Mouse (Mus musculus) midbrain, embryonic 12.5 days (tissue): Measurements from ENCODE around the gene Glmn. TPM values are rescaled to one million over a fixed set of nuclear protein-coding genes. Genes with fewer than 3 reads are reported as not detected.

Source experiments
- ATAC-seq: fragments of 200-750 bp; cut with Nextera tagmentation; 2 replicates; pipeline ENCODE4 v1.8.0; 2017; ENCODE audit warnings: low read depth, moderate TSS enrichment, moderate library complexity; ENCODE audit not compliant: low FRiP score
- H3K27ac ChIP-seq: fragments of 300-500 bp; sonication (generic); replicated peaks from 2 replicates; pipeline ENCODE4 v1.5.1; 2016; ENCODE audit warnings: mild to moderate bottlenecking
- H3K27me3 ChIP-seq: fragments of 300-500 bp; sonication (generic); 2 replicates; pipeline ENCODE4 v1.6.1; 2016; ENCODE audit warnings: mild to moderate bottlenecking
- H3K36me3 ChIP-seq: fragments of 300-500 bp; sonication (generic); 2 replicates; pipeline ENCODE4 v1.6.1; 2016
- H3K4me1 ChIP-seq: fragments of 300-500 bp; sonication (generic); 2 replicates; pipeline ENCODE4 v1.6.1; 2016
- H3K4me2 ChIP-seq: fragments of 300-500 bp; sonication (generic); replicated peaks from 2 replicates; pipeline ENCODE4 v1.6.1; 2016; ENCODE audit warnings: mild to moderate bottlenecking, moderate library complexity
- H3K4me3 ChIP-seq: fragments of 300-500 bp; sonication (generic); 2 replicates; pipeline ENCODE4 v1.5.1; 2016; ENCODE audit warnings: mild to moderate bottlenecking
- H3K9ac ChIP-seq: fragments of 300-500 bp; sonication (generic); replicated peaks from 2 replicates; pipeline ENCODE4 v1.6.1; 2016; ENCODE audit warnings: mild to moderate bottlenecking, moderate library complexity
- H3K9me3 ChIP-seq: fragments of 300-500 bp; sonication (generic); 2 replicates; pipeline ENCODE4 v1.6.1; 2016; ENCODE audit warnings: mild to moderate bottlenecking
- WGBS: fragments of 180-500 bp; shearing (Covaris S2); methylation state at CpG from one replicate; pipeline ENCODE4 v1.1.7; 2016; 5-methylcytosine and 5-hydroxymethylcytosine counted together
- polyA plus RNA-seq: library from polyadenylated mRNA; unstranded; fragments of >200 nt; fragmentation: Nextera tagmentation; extraction: Ambion mirVana; gene quantifications from 2 replicates; pipeline ENCODE4 v1.2.1, GENCODE M21; 2016

Glmn gene
- polyA plus RNA-seq, result 33.4 and 37.7 TPM in 2 replicates

DNA sequence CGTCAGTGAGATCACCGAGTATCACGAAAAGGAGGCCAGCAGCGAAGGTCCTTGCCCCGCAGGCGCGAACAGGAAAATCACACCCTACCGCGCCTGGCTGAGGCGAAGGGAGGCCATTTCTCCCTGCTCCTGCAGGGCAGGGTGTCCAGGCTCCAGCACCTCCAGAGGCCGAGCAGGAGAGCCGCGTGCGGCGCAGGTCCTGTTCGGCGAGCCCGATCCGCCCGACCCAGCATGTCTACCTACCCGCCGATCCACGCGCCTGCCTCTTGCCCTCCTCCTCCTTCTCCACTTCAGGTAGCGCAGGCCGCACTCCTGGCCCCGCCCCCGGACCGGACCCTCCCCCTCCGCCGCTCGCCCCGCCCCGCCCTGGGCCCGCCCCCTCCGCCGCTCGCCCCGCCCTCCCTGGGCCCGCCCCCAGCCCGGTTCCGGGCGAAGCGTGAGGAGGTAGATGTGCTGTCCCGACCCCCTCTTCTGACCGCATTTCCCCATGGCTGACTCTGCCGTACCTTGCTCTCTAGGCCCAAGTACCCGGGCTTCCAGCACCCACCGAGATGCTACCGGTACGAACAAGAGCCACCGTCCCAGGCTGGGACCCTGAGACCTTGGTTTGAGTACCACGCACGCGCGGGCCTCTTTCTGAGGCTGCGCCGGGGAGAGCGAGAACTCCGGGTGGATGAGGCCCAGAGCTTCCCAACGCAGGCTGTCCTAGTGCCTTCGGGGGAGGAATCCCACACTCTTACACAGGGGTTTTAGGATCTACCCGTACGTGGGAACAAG is at the start of gene Glmn, which contains the start of gene Rpap2:
Glmn (minus strand) TSS at position 588 of the 777 bp plus-strand sequence.
Rpap2 (plus strand) TSS at position 73 of the 777 bp plus-strand sequence.
- Histone ChIP-seq H3K9me3 (no peaks in the 10 kb centered on the region), H3K4me2 (peak within 1 kb of the TSS; percentile 66), H3K36me3 (peaks cover 18% of the 10 kb centered on the region), H3K27ac (peak within 1 kb of the TSS; percentile 78), H3K4me1 (peaks cover 8% of the 10 kb centered on the region; the same call in 1 of the 2 replicates), H3K4me3 (peak within 1 kb of the TSS; percentile 55), H3K9ac (peak within 1 kb of the TSS; percentile 77), H3K27me3 (no peaks in the 10 kb centered on the region)
- WGBS, result 1% methylated on average over 62 of the region's 64 CpGs
- peak; percentile 97 for ATAC-seq

DNA sequence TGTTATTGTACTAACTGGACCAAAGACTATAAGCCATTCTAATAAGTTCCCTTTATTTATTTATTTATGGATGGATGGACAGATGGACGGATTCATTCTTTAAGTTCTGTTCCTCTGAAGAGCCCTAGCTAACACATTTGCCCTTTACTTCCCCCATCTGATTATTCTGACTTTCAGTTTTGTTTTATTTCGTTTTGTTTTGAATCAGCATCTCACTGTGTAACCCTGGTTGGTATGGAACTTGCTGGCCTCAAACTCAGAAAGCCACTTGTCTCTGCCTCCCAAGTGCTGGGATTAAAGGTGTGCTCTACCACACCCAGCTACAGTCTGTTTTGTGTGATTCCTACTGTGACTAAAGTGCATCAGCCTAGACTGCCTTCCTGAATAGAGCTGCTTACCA is 48.2 kb upstream of the Glmn start:
- H3K4me3 ChIP-seq, result no peak overlapping the region
- H3K27me3 ChIP-seq, result no peaks in the 10 kb centered on the region
- no peaks in the 10 kb centered on the region for H3K9me3 ChIP-seq
- H3K9ac ChIP-seq, result no peak overlapping the region
- 0 out of 2 replicates have a peak, but pooled peaks cover 5% of the 10 kb centered on the region for H3K36me3 ChIP-seq
- no peaks in the 10 kb centered on the region for H3K4me1 ChIP-seq
- ATAC-seq, result no peak
- no peak overlapping the region for H3K4me2 ChIP-seq
- H3K27ac ChIP-seq, result no peak overlapping the region
- 81% methylated on average over 2 of the region's 2 CpGs for WGBS

DNA sequence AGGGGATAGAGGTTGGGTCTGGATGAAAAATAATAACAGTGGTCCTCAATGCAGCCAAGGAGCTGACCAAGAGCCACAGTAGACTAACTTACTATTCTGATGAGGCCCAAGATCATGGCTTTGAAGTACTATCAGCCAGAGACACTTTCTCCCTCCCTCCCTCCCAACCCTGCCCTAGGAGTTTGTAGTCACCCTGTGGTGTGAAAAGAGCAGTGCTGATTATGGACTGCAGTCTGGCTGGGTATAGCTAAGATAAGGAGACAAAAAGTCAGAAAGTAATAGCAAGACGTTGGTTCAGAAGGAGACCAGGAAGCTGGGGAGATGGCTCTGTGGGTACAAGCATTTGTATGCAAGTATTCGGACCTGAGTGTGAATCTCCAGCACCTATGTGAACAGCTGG is 46.9 kb upstream of the Glmn start:
- 91% methylated on average over 2 of the region's 2 CpGs for WGBS
- Histone ChIP-seq H3K9me3 (no peaks in the 10 kb centered on the region), H3K27ac (no peak overlapping the region), H3K4me2 (no peak overlapping the region), H3K4me3 (no peak overlapping the region), H3K27me3 (no peaks in the 10 kb centered on the region), H3K4me1 (no peaks in the 10 kb centered on the region), H3K9ac (no peak overlapping the region), H3K36me3 (0 out of 2 replicates have a peak, but pooled peaks cover 5% of the 10 kb centered on the region)
- ATAC-seq, result no peak

DNA sequence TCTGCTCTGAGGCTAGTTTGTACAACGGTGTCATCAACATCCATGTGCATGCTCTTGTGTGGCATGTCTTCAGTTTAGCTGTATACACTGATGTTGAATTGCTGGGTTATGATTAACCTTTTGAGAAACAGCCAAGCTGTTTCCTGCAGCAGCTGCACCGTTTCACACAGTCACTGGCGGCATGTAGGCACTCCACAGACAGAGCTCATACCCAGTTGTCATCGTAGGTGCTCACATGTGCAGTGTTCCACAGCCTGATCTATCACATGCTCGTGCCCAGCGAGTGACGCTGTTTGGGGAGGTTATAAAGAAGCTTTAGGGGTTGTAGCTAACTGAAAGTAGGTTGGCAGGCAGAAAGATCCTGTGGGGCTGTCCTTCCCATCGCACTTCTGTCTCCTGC is 40.7 kb upstream of the Glmn start:
- no peak overlapping the region for H3K4me2 ChIP-seq
- H3K9ac ChIP-seq, result no peak overlapping the region
- H3K27me3 ChIP-seq, result no peaks in the 10 kb centered on the region
- H3K9me3 ChIP-seq, result no peaks in the 10 kb centered on the region
- no peak overlapping the region for H3K27ac ChIP-seq
- no peak overlapping the region for H3K4me3 ChIP-seq
- ATAC-seq, result no peak
- 0 out of 2 replicates have a peak, but pooled peaks cover 5% of the 10 kb centered on the region for H3K36me3 ChIP-seq
- 92% methylated on average over 8 of the region's 8 CpGs for WGBS
- H3K4me1 ChIP-seq, result no peaks in the 10 kb centered on the region

DNA sequence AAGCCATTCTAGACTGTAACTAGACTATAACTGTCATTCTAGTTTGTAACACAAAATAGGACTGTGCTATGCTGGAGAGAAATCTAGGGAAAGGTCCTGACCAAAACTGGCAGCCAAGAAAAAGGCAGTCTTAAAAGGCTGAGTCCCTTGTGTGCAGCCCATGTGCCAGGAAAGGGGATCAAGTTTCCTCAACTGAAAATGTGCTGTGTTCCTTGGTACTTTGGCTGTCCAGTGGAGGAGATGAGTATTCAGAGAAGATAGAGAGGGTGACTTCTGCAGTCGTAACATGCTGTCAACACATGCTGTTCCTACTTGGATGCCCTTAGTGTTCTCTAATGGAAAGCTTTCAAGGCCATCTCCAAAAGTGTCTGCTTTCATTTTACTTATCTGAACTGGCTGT is 39.4 kb upstream of the Glmn start:
- Histone ChIP-seq H3K27ac (no peak overlapping the region), H3K27me3 (no peaks in the 10 kb centered on the region), H3K4me1 (no peaks in the 10 kb centered on the region), H3K36me3 (0 out of 2 replicates have a peak, but pooled peaks cover 4% of the 10 kb centered on the region), H3K4me2 (no peak overlapping the region), H3K9me3 (no peaks in the 10 kb centered on the region), H3K4me3 (no peak overlapping the region), H3K9ac (no peak overlapping the region)
- 87% methylated on average over 1 of the region's 1 CpGs for WGBS
- ATAC-seq, result no peak

DNA sequence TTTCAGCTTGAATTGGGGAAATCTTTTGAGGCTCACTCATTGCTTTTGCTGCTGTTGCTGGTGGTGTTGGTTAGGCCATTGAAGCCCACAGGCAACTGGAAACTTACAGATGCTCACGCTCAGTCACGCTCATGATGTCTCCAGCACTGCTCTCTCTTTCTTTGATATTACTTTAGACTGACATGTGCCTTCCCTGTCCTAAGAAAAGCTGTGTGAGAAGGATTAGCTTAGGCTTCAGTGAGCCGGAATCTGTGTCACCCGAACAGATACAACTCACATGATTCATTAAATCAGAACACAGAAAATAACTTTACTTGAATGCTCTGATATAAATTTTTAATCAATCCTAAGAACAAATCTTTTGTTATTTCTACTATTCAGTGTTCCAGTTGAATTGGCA is 36.0 kb upstream of the Glmn start:
- no peak overlapping the region for H3K4me3 ChIP-seq
- ATAC-seq, result no peak
- H3K9me3 ChIP-seq, result no peaks in the 10 kb centered on the region
- no peak overlapping the region for H3K9ac ChIP-seq
- H3K4me1 ChIP-seq, result no peaks in the 10 kb centered on the region
- H3K27me3 ChIP-seq, result no peaks in the 10 kb centered on the region
- peaks cover 5% of the 10 kb centered on the region; the same call in 1 of the 2 replicates for H3K36me3 ChIP-seq
- WGBS, result 85% methylated on average over 4 of the region's 4 CpGs
- no peak overlapping the region for H3K27ac ChIP-seq
- H3K4me2 ChIP-seq, result no peak overlapping the region

DNA sequence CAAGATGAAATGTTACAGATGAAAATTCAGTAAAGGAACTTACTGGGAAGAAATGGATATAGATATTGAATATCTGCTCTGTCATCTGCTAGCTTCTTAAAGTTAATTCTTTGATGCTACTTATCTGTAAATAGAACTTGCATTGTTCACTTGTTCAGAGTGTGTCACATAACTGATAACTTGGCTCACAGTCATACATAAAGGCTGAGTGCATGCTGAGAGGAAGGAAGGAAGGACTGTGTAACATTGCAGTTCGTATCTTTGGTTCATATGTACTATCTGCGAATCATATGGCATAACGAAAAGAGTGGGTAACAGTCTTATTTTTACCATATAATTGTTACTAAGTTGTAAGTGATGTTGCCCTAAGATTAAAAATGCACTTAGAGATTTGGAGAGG is 23.6 kb upstream of the Glmn start:
- Histone ChIP-seq H3K9ac (no peak overlapping the region), H3K4me2 (no peak overlapping the region), H3K27me3 (no peaks in the 10 kb centered on the region), H3K36me3 (peaks cover 21% of the 10 kb centered on the region), H3K27ac (no peak overlapping the region), H3K4me1 (no peaks in the 10 kb centered on the region), H3K9me3 (no peaks in the 10 kb centered on the region), H3K4me3 (no peak overlapping the region)
- 97% methylated on average over 3 of the region's 3 CpGs for WGBS
- no peak for ATAC-seq

DNA sequence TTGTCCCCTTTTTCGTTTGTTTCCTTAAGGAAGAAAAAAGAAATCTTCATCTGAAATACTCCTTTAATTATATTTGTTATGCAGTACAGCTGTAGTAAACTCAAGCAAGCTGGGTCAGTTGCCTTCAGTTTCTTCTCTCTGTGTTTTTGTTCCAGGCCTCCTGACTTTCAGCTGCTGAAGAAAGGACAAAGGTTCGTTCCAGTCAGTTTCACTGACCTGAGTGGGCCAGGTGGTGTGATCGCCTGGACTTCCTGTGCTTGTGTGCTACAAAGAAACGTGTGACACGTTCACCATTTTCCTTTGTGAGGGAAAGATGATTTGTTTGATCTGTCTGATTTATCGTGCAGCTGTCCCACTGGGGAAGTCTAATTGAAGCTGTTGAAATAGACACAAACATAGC is 20.3 kb upstream of the Glmn start:
- H3K4me2 ChIP-seq, result no peak overlapping the region
- no peak overlapping the region for H3K9ac ChIP-seq
- H3K4me3 ChIP-seq, result no peak overlapping the region
- peaks cover 28% of the 10 kb centered on the region for H3K36me3 ChIP-seq
- no peaks in the 10 kb centered on the region for H3K27me3 ChIP-seq
- no peak for ATAC-seq
- no peaks in the 10 kb centered on the region for H3K4me1 ChIP-seq
- H3K9me3 ChIP-seq, result no peaks in the 10 kb centered on the region
- H3K27ac ChIP-seq, result no peak overlapping the region
- 85% methylated on average over 6 of the region's 6 CpGs for WGBS

DNA sequence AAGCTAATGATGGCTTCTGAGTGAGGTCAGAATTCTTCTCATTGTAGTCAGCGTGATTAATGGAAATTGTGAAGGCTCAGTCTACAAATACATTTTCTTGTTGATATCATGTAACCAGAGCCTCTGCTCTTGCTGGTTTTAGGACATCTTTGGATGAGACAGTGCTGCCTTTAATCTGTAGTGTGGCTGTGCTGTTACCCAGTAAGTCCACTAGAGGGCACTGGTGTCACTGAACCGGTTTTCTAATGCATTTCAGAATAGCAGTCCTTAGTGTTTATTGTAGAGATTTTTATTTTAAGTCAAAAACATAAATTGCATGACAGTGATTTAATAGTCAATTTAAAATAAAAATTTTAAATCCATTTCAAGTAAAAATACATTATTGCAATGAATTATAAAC is 13.5 kb upstream of the Glmn start:
- no peak overlapping the region for H3K4me3 ChIP-seq
- no peak overlapping the region for H3K27ac ChIP-seq
- no peaks in the 10 kb centered on the region for H3K9me3 ChIP-seq
- no peaks in the 10 kb centered on the region for H3K4me1 ChIP-seq
- no peaks in the 10 kb centered on the region for H3K27me3 ChIP-seq
- ATAC-seq, result no peak
- no peak overlapping the region for H3K9ac ChIP-seq
- H3K4me2 ChIP-seq, result no peak overlapping the region
- WGBS, result 1% methylated on average over 2 of the region's 2 CpGs
- H3K36me3 ChIP-seq, result peaks cover 33% of the 10 kb centered on the region

DNA sequence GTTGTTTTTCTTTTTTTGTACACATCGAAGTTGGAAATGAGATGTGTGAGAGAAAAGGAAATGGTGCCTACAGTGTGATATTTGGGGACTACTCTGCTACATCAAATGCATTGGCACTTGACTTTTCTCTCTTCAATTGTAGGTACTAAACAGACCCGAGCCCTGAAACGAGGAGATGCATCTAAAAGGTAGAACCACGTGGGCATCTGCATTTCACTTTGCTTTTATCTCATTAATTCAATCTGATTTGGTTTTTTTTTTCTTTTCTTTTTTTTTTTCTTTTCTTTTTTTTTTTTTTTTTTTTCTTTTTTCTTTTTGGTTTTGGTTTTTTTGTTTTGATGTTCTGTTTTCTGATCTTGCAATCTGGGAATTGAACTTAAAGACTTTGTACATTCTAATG is 692 bp upstream of the Glmn start:
- WGBS, result 21% methylated on average over 4 of the region's 4 CpGs

DNA sequence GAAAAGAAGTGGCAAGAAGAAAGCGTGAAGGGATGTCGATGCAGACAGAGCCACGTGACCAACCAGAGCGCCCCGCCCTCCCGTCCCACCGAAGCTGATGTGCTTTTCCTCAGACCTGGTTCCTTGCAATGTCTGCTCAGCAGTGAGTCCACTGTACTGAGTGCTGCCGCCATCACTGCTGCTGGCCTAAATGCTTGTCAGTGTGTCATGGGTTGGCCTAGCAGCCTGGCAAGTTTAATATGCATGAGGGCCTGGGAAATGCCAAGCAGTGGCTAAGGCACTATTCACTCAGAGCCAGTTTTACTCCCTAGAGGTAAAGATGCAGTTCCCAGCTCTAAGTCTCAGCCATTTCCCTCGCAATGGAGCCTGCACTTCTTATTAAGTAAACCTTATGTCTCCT is 28.5 kb downstream of the Glmn start:
- Histone ChIP-seq H3K9me3 (no peaks in the 10 kb centered on the region), H3K4me3 (no peak overlapping the region), H3K36me3 (peaks cover 48% of the 10 kb centered on the region), H3K27ac (no peak overlapping the region), H3K9ac (no peak overlapping the region), H3K27me3 (no peaks in the 10 kb centered on the region), H3K4me2 (no peak overlapping the region), H3K4me1 (no peaks in the 10 kb centered on the region)
- no peak for ATAC-seq
- WGBS, result 97% methylated on average over 9 of the region's 9 CpGs

More for the DNA sequence above, 692 bp upstream of the Glmn start:
- H3K4me3 ChIP-seq, result peak overlapping the region; percentile 55
- no peaks in the 10 kb centered on the region for H3K9me3 ChIP-seq
- H3K36me3 ChIP-seq, result peaks cover 20% of the 10 kb centered on the region
- H3K4me1 ChIP-seq, result peaks cover 8% of the 10 kb centered on the region; the same call in 1 of the 2 replicates
- H3K27ac ChIP-seq, result no peak overlapping the region; the same call in 1 of the 2 replicates
- no peaks in the 10 kb centered on the region for H3K27me3 ChIP-seq
- no peak for ATAC-seq
- peak overlapping the region; percentile 77 for H3K9ac ChIP-seq
- peak overlapping the region; percentile 66 for H3K4me2 ChIP-seq

DNA sequence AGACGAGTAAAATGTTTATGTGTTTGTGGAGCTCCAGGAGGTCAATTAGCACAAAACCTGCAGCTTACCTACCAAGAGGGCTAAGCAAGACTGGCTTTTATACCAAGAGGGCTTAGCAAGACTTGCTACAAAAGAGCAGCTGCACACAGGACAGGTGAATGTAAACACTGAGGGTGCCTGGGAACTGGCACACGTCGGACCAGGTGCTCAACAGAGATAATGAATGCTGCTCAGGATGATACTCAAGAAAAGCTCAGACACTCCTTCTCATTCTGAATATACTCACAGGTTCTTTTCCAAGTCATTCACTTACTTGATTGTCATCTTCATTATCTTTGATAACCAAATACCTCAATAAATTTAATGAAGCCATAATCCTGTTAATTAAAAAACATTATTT is 40.7 kb downstream of the Glmn start:
- H3K4me1 ChIP-seq, result no peaks in the 10 kb centered on the region
- no peak overlapping the region for H3K27ac ChIP-seq
- H3K4me3 ChIP-seq, result no peak overlapping the region
- no peaks in the 10 kb centered on the region for H3K27me3 ChIP-seq
- H3K36me3 ChIP-seq, result peaks cover 31% of the 10 kb centered on the region
- WGBS, result 89% methylated on average over 3 of the region's 3 CpGs
- ATAC-seq, result no peak
- H3K9me3 ChIP-seq, result no peaks in the 10 kb centered on the region
- H3K4me2 ChIP-seq, result no peak overlapping the region
- H3K9ac ChIP-seq, result no peak overlapping the region
